Mouse (Mus musculus) intestine, postnatal 0 days (tissue): ENCODE measurements around the gene Gm10959. TPM values are rescaled to one million over a fixed set of nuclear protein-coding genes. Genes with fewer than 3 reads are reported as not detected.

ENCODE experiments used
- ATAC-seq: fragments of 200-750 bp; cut with Nextera tagmentation; 2 replicates; pipeline ENCODE4 v1.8.0; 2017; ENCODE audit warnings: mild to moderate bottlenecking, moderate TSS enrichment, moderate library complexity
- H3K27ac ChIP-seq: fragments of 300-500 bp; sonication (generic); 2 replicates; pipeline ENCODE4 v1.5.1; 2014; ENCODE audit warnings: mild to moderate bottlenecking, low read depth, low read length, moderate library complexity
- H3K27me3 ChIP-seq: fragments of 300-500 bp; sonication (generic); replicated peaks from 2 replicates; pipeline ENCODE4 v1.6.1; 2014; ENCODE audit warnings: low read length, mixed read lengths; ENCODE audit not compliant: control insufficient read depth, insufficient read depth
- H3K36me3 ChIP-seq: fragments of 300-500 bp; sonication (generic); 2 replicates; pipeline ENCODE4 v1.6.1; 2014; ENCODE audit warnings: mild to moderate bottlenecking, moderate library complexity; ENCODE audit not compliant: control insufficient read depth, insufficient read depth
- H3K4me1 ChIP-seq: fragments of 300-500 bp; sonication (generic); replicated peaks from 2 replicates; pipeline ENCODE4 v1.6.1; 2014; ENCODE audit warnings: antibody characterized with exemption, low read length, mixed read lengths; ENCODE audit not compliant: control insufficient read depth, insufficient read depth
- H3K4me2 ChIP-seq: fragments of 300-500 bp; sonication (generic); replicated peaks from 2 replicates; pipeline ENCODE4 v1.6.1; 2014; ENCODE audit warnings: low read depth, mild to moderate bottlenecking, moderate library complexity
- H3K4me3 ChIP-seq: fragments of 300-500 bp; sonication (generic); 2 replicates; pipeline ENCODE4 v1.5.1; 2014; ENCODE audit warnings: low read depth, low read length
- H3K9ac ChIP-seq: fragments of 300-500 bp; sonication (generic); 2 replicates; pipeline ENCODE4 v1.6.1; 2014; ENCODE audit warnings: mild to moderate bottlenecking, low read depth, low read length
- H3K9me3 ChIP-seq: fragments of 300-500 bp; sonication (generic); 2 replicates; pipeline ENCODE4 v1.6.1; 2016; ENCODE audit warnings: mixed run types; ENCODE audit not compliant: control insufficient read depth
- CTCF ChIP-seq: sonication (generic); IDR thresholded peaks from 2 replicates; pipeline ENCODE4 v1.5.1; 2016; ENCODE audit warnings: low read depth, mild to moderate bottlenecking, control low read depth, antibody characterized with exemption, moderate library complexity
- WGBS: fragments of 180-500 bp; shearing (Covaris S2); extraction: QIAGEN DNeasy Blood & Tissue Kit; methylation state at CpG from one replicate; pipeline ENCODE4 v1.1.7; 2014; 5-methylcytosine and 5-hydroxymethylcytosine counted together
- polyA plus RNA-seq: library from polyadenylated mRNA; unstranded; fragments of >200 nt; fragmentation: Nextera tagmentation; extraction: Ambion mirVana; gene quantifications from 2 replicates; pipeline ENCODE4 v1.2.1, GENCODE M21; 2015

Gm10959 gene
- polyA plus RNA-seq, 1 experiment from 2014 or later: not detected

DNA sequence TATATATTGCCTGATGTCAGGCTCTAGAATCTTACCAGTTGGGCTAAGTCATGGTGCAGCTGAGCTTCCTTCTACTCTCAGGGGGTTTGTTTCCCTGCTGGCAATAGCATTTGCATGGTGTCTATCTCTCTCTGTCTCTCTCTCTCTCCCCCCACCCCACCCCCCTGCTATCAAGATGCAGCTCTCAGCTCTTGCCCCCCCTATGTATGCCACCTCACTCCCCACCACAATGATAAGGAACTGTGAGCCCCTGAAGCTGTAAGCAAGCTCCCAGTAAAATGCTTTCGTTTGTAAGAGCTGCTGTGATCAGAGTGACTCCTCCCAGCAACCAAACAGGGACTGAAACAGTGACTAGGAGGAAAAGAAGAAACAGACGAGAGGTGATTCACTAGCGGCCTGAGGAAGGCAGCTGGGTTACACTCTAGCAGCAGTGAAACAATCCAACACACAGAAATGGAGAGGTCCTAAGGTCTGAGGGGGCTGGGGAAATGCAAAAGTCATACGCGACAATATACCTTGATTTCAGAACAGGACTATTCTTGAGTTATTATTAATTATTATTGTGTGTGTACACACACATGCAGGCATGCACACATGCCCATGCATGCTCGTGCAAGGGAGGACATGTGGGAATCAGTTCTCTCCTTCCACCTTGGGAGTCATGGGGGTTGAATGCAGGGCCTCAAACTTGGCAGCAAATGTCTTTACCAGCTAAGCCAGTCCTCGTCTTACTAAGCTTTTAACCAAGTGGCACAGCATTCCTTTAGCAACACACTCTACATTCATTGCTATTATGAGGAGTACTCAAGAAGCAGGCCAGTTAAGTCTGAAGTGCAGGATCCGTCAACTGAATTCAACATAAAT, 1.6 kb upstream of the Gm10959 start:
- no peak for TF ChIP-seq CTCF

DNA sequence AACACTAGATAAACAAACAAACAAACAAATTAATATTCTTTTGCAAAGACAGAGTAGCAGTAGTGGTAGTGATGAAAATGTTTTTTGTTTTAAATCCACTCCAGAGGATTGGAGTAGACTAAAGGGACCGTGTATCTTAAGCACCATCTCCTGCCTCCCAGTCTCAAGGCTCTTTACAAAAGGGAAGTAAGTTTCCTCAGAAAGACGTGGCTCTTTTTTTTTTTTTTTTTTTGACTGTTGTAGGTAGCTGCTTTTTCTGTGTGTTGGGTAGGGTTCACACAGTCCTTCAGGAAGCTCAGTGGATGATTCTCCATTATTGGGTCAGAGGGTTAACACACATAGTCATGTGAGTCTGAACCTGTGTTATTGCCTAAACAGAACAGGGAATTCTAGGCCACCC, 488 bp downstream of the Gm10959 start:
- Histone ChIP-seq H3K4me3 (no peak overlapping the region), H3K9ac (no peak overlapping the region), H3K4me1 (peaks cover 3% of the 10 kb centered on the region; the same call in 1 of the 2 replicates), H3K27ac (no peak overlapping the region), H3K36me3 (no peaks in the 10 kb centered on the region), H3K27me3 (no peaks in the 10 kb centered on the region), H3K4me2 (no peak overlapping the region), H3K9me3 (no peaks in the 10 kb centered on the region)
- TF ChIP-seq CTCF: no peak
- ATAC-seq: no peak
- WGBS: 71% methylated on average over 2 of the region's 2 CpGs

More for the DNA sequence above, 1.6 kb upstream of the Gm10959 start:
- Histone ChIP-seq H3K36me3 (no peaks in the 10 kb centered on the region), H3K4me2 (no peak overlapping the region), H3K9me3 (no peaks in the 10 kb centered on the region), H3K27me3 (no peaks in the 10 kb centered on the region), H3K27ac (peak overlapping the region; percentile 17), H3K4me3 (no peak overlapping the region), H3K9ac (no peak overlapping the region), H3K4me1 (peaks cover 3% of the 10 kb centered on the region; the same call in 1 of the 2 replicates)
- no peak for ATAC-seq
- WGBS: 54% methylated on average over 8 of the region's 8 CpGs

- no peak for TF ChIP-seq CTCF
- Histone ChIP-seq H3K9me3 (no peaks in the 10 kb centered on the region), H3K27me3 (no peaks in the 10 kb centered on the region), H3K27ac (no peak overlapping the region), H3K4me3 (no peak overlapping the region), H3K4me2 (no peak overlapping the region), H3K9ac (no peak overlapping the region), H3K36me3 (no peaks in the 10 kb centered on the region), H3K4me1 (no peaks in the 10 kb centered on the region; the same call in 1 of the 2 replicates)
- no peak for ATAC-seq
- 75% methylated on average over 6 of the region's 6 CpGs for WGBS
Measured at GRCm38 (mm10) chr3:122916191-122916680, 2.9 kb downstream of the Gm10959 start.

DNA sequence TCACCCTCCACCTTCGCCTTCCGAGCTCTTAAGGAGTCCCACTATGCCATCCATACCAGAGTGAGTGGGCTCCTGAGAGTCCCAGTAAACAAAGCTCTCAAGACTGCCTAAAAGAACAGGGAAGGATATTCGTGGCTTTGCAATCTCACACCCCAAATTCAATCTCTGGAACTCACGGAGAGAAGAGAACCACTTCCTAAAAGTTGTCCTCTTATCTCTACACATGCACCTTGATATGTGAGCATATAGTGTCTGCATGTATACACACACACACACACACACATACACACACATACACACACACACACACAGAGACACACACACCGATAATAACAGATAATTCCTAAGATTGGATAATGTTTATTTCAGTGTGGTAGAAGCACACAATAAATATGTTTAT, 3.7 kb downstream of the Gm10959 start:
- H3K9ac ChIP-seq: no peak overlapping the region
- H3K27ac ChIP-seq: no peak overlapping the region
- H3K4me1 ChIP-seq: no peaks in the 10 kb centered on the region
- no peak overlapping the region for H3K4me2 ChIP-seq
- no peak overlapping the region for H3K4me3 ChIP-seq
- no peaks in the 10 kb centered on the region for H3K27me3 ChIP-seq
- 85% methylated on average over 5 of the region's 5 CpGs for WGBS
- TF ChIP-seq CTCF: no peak
- ATAC-seq: no peak
- H3K9me3 ChIP-seq: no peaks in the 10 kb centered on the region
- no peaks in the 10 kb centered on the region for H3K36me3 ChIP-seq

DNA sequence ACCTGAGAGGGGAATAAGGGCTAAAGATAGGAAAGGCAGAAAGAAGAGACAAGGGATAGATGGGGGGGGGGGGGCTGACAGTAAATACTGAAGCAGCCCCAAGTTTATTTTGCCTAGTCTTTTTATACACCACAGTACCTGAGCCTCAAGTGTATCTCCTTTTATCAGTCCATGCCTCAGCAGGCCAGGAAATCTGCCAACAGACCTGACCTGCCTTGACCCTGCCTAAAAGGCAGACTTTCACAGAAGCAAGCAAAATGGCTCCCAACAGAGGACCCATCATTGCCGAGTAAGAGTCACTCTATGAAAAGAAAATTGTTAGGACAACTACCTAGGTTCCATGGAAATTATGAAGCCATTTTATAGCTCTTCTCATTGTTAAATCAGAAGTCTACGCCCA, 11.3 kb downstream of the Gm10959 start:
- WGBS: 87% methylated on average over 2 of the region's 2 CpGs
- no peak overlapping the region for H3K9ac ChIP-seq
- no peak overlapping the region for H3K27ac ChIP-seq
- no peak overlapping the region for H3K4me3 ChIP-seq
- no peaks in the 10 kb centered on the region for H3K9me3 ChIP-seq
- TF ChIP-seq CTCF: no peak
- no peak for ATAC-seq
- H3K36me3 ChIP-seq: no peaks in the 10 kb centered on the region
- no peak overlapping the region for H3K4me2 ChIP-seq
- no peaks in the 10 kb centered on the region for H3K4me1 ChIP-seq
- no peaks in the 10 kb centered on the region for H3K27me3 ChIP-seq

DNA sequence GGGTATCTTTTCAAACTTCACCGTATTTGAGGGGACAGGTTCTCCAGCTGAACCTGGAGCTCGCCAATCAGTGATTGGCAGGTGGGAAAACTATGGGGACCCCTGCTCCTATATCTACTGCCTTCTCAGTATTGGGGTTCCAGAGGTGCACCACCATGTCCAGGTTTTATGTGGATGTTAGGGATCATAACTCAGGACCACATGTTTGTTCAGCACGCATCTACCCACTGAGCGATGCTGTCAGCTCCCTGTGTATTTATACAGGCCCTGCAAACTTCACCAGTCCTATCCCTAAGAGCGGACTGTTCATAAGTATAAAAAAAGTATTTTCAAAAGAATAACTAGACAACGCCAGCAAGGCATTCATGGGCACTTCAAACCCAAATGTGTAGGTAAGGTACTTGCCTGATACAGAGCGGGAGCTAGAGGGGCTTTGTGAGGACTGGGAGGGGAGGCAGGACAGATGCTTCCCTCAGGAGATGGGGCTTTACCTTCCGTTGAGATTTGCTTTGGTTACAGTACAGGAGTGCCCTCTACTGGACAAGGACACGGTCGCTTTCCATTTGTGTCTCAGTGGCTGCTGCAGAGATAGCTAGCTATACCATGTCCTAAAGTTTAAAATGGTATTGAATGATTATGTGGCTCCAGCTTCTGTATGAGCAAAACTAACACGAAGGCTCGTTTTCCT, 15.3 kb downstream of the Gm10959 start:
- Histone ChIP-seq H3K4me1 (no peaks in the 10 kb centered on the region), H3K36me3 (no peaks in the 10 kb centered on the region), H3K4me2 (no peak overlapping the region), H3K27me3 (no peaks in the 10 kb centered on the region), H3K4me3 (no peak overlapping the region), H3K9ac (no peak overlapping the region), H3K27ac (no peak overlapping the region), H3K9me3 (no peaks in the 10 kb centered on the region)
- WGBS: 39% methylated on average over 12 of the region's 12 CpGs
- ATAC-seq: no peak
- peak; percentile 98 for TF ChIP-seq CTCF
